Mouse (Mus musculus): ENCODE results near the gene Tdgf1. TPM values are rescaled to one million over a fixed set of nuclear protein-coding genes. Genes with fewer than 3 reads are reported as not detected.

Tdgf1 gene
- polyA plus RNA-seq, 2 experiments = not detected

GRCm38 (mm10) chr9:110907838-110908630 lies 37.9 kb downstream of the Tdgf1 start:
- H3K4me3 ChIP-seq (ENCODE audit: insufficient read depth in 1 of 2, low read depth in 2 of 2, low read length in 2 of 2) = no peak overlapping the region

GRCm38 (mm10) chr9:110907201-110907837 lies 38.6 kb downstream of the Tdgf1 start:
- TF ChIP-seq CTCF (IDR thresholded peaks at IDR 0.05; ENCODE audit: low read depth) = no peak
- TF ChIP-seq EP300 (IDR thresholded peaks at IDR 0.05; ENCODE audit: low read depth) = no peak
- no peak overlapping the region for H3K4me3 ChIP-seq (ENCODE audit: insufficient read depth in 1 of 2, low read depth in 2 of 2, low read length in 2 of 2)
- H3K36me3 ChIP-seq (replicated peaks; ENCODE audit: control insufficient read depth, insufficient read depth, low read depth) = no peaks in the 10 kb centered on the region
- H3K9ac ChIP-seq (replicated peaks) = no peak overlapping the region
- no peaks in the 10 kb centered on the region for H3K4me1 ChIP-seq (replicated peaks; ENCODE audit: control insufficient read depth in 2 of 2, insufficient read depth in 2 of 2, low read length in 1 of 2)
- no peaks in the 10 kb centered on the region for H3K9me3 ChIP-seq (ENCODE audit: control insufficient read depth, low read length)
- H3K4me2 ChIP-seq (ENCODE audit: low read depth) = no peak overlapping the region
- no peak for DNase-seq (ENCODE audit: low read depth in 3 of 3, low spot score in 3 of 3)
- 80% methylated on average over 11 of the region's 11 CpGs for WGBS (ENCODE audit: insufficient replicate concordance)
- H3K27me3 ChIP-seq (ENCODE audit: control insufficient read depth, insufficient read depth, low read length) = no peaks in the 10 kb centered on the region
- no peak overlapping the region for H3K27ac ChIP-seq
- no peak for ATAC-seq (ENCODE audit: insufficient read depth)

More at GRCm38 (mm10) chr9:110907838-110908630, 37.9 kb downstream of the Tdgf1 start:
- no peaks in the 10 kb centered on the region for H3K27me3 ChIP-seq (ENCODE audit: control insufficient read depth, insufficient read depth, low read length)
- DNase-seq (ENCODE audit: low read depth in 3 of 3, low spot score in 3 of 3) (no peak), ATAC-seq (ENCODE audit: insufficient read depth) (no peak)
- H3K9me3 ChIP-seq (ENCODE audit: control insufficient read depth, low read length) = no peaks in the 10 kb centered on the region
- 61% methylated on average over 4 of the region's 4 CpGs for WGBS (ENCODE audit: insufficient replicate concordance)
- TF ChIP-seq EP300 (IDR thresholded peaks at IDR 0.05; ENCODE audit: low read depth) (no peak), CTCF (IDR thresholded peaks at IDR 0.05; ENCODE audit: low read depth) (no peak)
- no peak overlapping the region for H3K9ac ChIP-seq (replicated peaks)
- no peak overlapping the region for H3K27ac ChIP-seq
- H3K4me1 ChIP-seq (replicated peaks; ENCODE audit: control insufficient read depth in 2 of 2, insufficient read depth in 2 of 2, low read length in 1 of 2) = no peaks in the 10 kb centered on the region
- H3K4me2 ChIP-seq (ENCODE audit: low read depth) = no peak overlapping the region
- H3K36me3 ChIP-seq (replicated peaks; ENCODE audit: control insufficient read depth, insufficient read depth, low read depth) = no peaks in the 10 kb centered on the region

DNA sequence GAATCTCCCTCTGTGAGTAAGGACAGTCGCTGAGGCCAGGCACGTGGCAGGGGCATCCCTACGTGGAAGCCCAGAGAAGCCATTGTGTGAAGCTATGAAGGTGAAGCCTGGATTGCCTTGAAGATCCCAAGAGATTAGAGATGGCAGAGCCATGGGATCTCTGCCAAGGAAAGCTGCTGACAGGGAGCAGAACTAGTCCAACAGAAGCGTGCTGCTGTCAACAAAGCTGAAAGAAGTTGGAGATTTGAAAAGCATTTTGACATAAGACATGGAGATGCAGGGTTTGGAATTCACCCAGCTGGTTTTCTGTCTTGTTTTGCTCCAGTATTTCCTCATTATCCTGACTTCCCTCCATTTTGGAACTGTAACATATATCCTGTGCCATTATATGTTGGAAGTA lies 43.7 kb downstream of the Tdgf1 start:
- TF ChIP-seq EP300 (IDR thresholded peaks at IDR 0.05; ENCODE audit: low read depth) (no peak), CTCF (IDR thresholded peaks at IDR 0.05; ENCODE audit: low read depth) (no peak)

DNA sequence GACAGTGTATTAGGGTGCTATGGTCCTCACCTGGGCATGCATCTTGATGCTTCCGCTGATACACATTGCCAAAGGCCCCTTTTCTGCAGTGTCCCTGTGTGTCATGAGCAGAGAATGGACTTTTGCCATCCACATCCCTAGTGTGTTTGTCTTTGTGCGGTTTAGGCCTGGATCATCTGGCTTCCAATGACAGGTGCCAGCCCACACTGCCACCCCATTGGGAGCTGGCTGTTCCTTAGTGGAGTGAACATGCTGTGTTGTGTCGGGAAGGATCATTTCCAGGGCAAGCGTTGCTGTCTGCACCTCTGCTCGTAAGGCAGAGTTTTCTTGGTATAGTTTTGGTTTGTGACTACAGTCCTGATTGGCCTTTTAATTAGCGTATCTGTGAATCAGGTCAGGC lies 44.8 kb downstream of the Tdgf1 start:
- H3K36me3 ChIP-seq (replicated peaks; ENCODE audit: control insufficient read depth, insufficient read depth, low read depth) = no peaks in the 10 kb centered on the region
- no peaks in the 10 kb centered on the region for H3K9me3 ChIP-seq (ENCODE audit: control insufficient read depth, low read length)
- ATAC-seq (ENCODE audit: insufficient read depth) = no peak
- no peak for DNase-seq (ENCODE audit: low read depth in 3 of 3, low spot score in 3 of 3)
- H3K4me1 ChIP-seq (replicated peaks; ENCODE audit: control insufficient read depth in 2 of 2, insufficient read depth in 2 of 2, low read length in 1 of 2) = no peaks in the 10 kb centered on the region
- no peak overlapping the region for H3K9ac ChIP-seq (replicated peaks)
- H3K27ac ChIP-seq = no peak overlapping the region
- no peak overlapping the region for H3K4me3 ChIP-seq (ENCODE audit: insufficient read depth in 1 of 2, low read depth in 2 of 2, low read length in 2 of 2)
- 80% methylated on average over 6 of the region's 6 CpGs for WGBS (ENCODE audit: insufficient replicate concordance)
- H3K4me2 ChIP-seq (ENCODE audit: low read depth) = no peak overlapping the region
- H3K27me3 ChIP-seq (ENCODE audit: control insufficient read depth, insufficient read depth, low read length) = no peaks in the 10 kb centered on the region
- TF ChIP-seq CTCF (IDR thresholded peaks at IDR 0.05; ENCODE audit: low read depth) (no peak), EP300 (IDR thresholded peaks at IDR 0.05; ENCODE audit: low read depth) (no peak)

More for the DNA sequence above, 43.7 kb downstream of the Tdgf1 start:
- Histone ChIP-seq H3K4me2 (ENCODE audit: low read depth) (no peak overlapping the region), H3K4me3 (ENCODE audit: insufficient read depth in 1 of 2, low read depth in 2 of 2, low read length in 2 of 2) (no peak overlapping the region), H3K27me3 (ENCODE audit: control insufficient read depth, insufficient read depth, low read length) (no peaks in the 10 kb centered on the region), H3K27ac (no peak overlapping the region), H3K9me3 (ENCODE audit: control insufficient read depth, low read length) (no peaks in the 10 kb centered on the region), H3K36me3 (replicated peaks; ENCODE audit: control insufficient read depth, insufficient read depth, low read depth) (no peaks in the 10 kb centered on the region), H3K4me1 (replicated peaks; ENCODE audit: control insufficient read depth in 2 of 2, insufficient read depth in 2 of 2, low read length in 1 of 2) (no peaks in the 10 kb centered on the region), H3K9ac (replicated peaks) (no peak overlapping the region)
- ATAC-seq (ENCODE audit: insufficient read depth) = no peak
- WGBS (ENCODE audit: insufficient replicate concordance) = 77% methylated on average over 4 of the region's 4 CpGs
- DNase-seq (ENCODE audit: low read depth in 3 of 3, low spot score in 3 of 3) = no peak

DNA sequence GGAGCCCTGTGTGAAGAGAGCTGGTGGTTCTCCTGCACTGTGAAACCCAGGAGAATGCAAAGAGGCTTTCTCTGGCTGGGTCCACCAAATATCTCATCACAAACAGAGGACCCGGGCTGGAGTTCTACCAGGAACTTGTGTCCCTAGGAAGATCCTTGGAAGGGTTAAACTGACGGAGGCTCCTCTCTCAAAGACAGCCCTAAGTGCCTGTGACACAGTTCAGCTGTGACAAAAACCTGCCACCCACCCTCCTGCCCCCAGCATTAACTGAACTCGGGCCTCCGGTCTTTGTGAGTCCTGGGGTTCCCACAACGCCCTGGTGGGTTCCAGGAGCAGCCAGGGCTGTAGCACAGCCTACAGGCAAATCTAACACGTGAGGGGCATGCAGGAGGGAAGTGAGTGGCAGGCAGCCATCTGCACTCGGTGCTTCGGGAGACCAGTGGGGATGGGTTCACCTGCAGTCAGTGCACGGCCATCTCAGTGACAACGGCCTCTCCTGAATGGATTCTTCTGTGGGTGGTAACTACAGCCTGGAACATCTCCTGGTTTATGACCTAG lies 46.4 kb downstream of the Tdgf1 start:
- no peak for DNase-seq (ENCODE audit: low read depth in 3 of 3, low spot score in 3 of 3)
- no peak for TF ChIP-seq EP300 (IDR thresholded peaks at IDR 0.05; ENCODE audit: low read depth)
- TF ChIP-seq CTCF (IDR thresholded peaks at IDR 0.05; ENCODE audit: low read depth) = no peak
- WGBS (ENCODE audit: insufficient replicate concordance) = 61% methylated on average over 10 of the region's 10 CpGs

More for the DNA sequence above, 46.4 kb downstream of the Tdgf1 start:
- no peaks in the 10 kb centered on the region for H3K9me3 ChIP-seq (ENCODE audit: control insufficient read depth, low read length)
- H3K27ac ChIP-seq = no peak overlapping the region
- no peaks in the 10 kb centered on the region for H3K4me1 ChIP-seq (replicated peaks; ENCODE audit: control insufficient read depth in 2 of 2, insufficient read depth in 2 of 2, low read length in 1 of 2)
- H3K36me3 ChIP-seq (replicated peaks; ENCODE audit: control insufficient read depth, insufficient read depth, low read depth) = no peaks in the 10 kb centered on the region
- H3K4me3 ChIP-seq (ENCODE audit: insufficient read depth in 1 of 2, low read depth in 2 of 2, low read length in 2 of 2) = no peak overlapping the region
- no peak overlapping the region for H3K9ac ChIP-seq (replicated peaks)
- H3K4me2 ChIP-seq (ENCODE audit: low read depth) = no peak overlapping the region
- no peak for ATAC-seq (ENCODE audit: insufficient read depth)
- H3K27me3 ChIP-seq (ENCODE audit: control insufficient read depth, insufficient read depth, low read length) = no peaks in the 10 kb centered on the region

Measured in liver, embryonic 14.5 days (tissue).